Mouse (Mus musculus) liver, adult 2 months (tissue): Measurements from ENCODE around the gene Slc25a27. TPM values are rescaled to one million over a fixed set of nuclear protein-coding genes. Genes with fewer than 3 reads are reported as not detected.

Experiments
- DNase-seq: peaks from one replicate; pipeline ENCODE4 v3.0.0-alpha.2; 2011; ENCODE audit warnings: low read depth, low spot score; ENCODE audit errors: extremely low read depth
- H3K27ac ChIP-seq: fragments of 200-500 bp; replicated peaks from 2 replicates; pipeline ENCODE4 v1.5.1; 2012; ENCODE audit warnings: low read depth, mild to moderate bottlenecking, control low read depth, inconsistent platforms, low read length; ENCODE audit not compliant: insufficient read depth
- H3K27me3 ChIP-seq: fragments of 200-500 bp; 2 replicates; pipeline ENCODE4 v1.6.1; 2012; ENCODE audit warnings: mild to moderate bottlenecking, moderate library complexity, low read length, inconsistent platforms; ENCODE audit not compliant: control insufficient read depth, insufficient read depth
- H3K36me3 ChIP-seq: fragments of 200-500 bp; 2 replicates; pipeline ENCODE4 v1.6.1; 2012; ENCODE audit warnings: low read length, inconsistent platforms; ENCODE audit not compliant: control insufficient read depth, insufficient read depth
- H3K4me1 ChIP-seq: fragments of 200-500 bp; 2 replicates; pipeline ENCODE4 v1.6.1; 2011; ENCODE audit warnings: low read length; ENCODE audit not compliant: control insufficient read depth, insufficient read depth
- H3K4me3 ChIP-seq: fragments of 200-500 bp; 2 replicates; pipeline ENCODE4 v1.5.1; 2011; ENCODE audit warnings: low read depth, mild to moderate bottlenecking, control low read depth, low read length, moderate library complexity; ENCODE audit not compliant: insufficient read depth
- H3K79me2 ChIP-seq: fragments of 200-500 bp; 2 replicates; pipeline ENCODE4 v1.6.1; 2012; ENCODE audit warnings: inconsistent platforms, mild to moderate bottlenecking, low read length, moderate library complexity; ENCODE audit not compliant: control insufficient read depth, insufficient read depth
- H3K9ac ChIP-seq: fragments of 200-500 bp; 2 replicates; pipeline ENCODE4 v1.6.1; 2012; ENCODE audit warnings: low read depth, mild to moderate bottlenecking, control low read depth, inconsistent platforms, low read length
- CTCF ChIP-seq: fragments of 200-500 bp; IDR thresholded peaks from 2 replicates; pipeline ENCODE4 v1.5.1; 2011; ENCODE audit warnings: low read depth, low read length, control low read depth
- POLR2A ChIP-seq: fragments of 200-500 bp; IDR thresholded peaks from 2 replicates; pipeline ENCODE4 v1.6.1; 2011; ENCODE audit warnings: low read length, control low read depth; ENCODE audit not compliant: insufficient read depth; ENCODE audit errors: extremely low read depth
- WGBS: fragments of 180-500 bp; shearing (Covaris S2); methylation state at CpG from one replicate; pipeline ENCODE4 v1.1.7; 2018; 5-methylcytosine and 5-hydroxymethylcytosine counted together
- polyA plus RNA-seq: library from polyadenylated mRNA; depleted of rRNA; stranded (reverse); fragments of >200 nt; gene quantifications from 2 replicates; pipeline ENCODE4 v1.2.3, GENCODE M21; 2012
- total RNA-seq: library from RNA; depleted of rRNA; stranded (reverse); fragments of >200 nt; gene quantifications from 2 replicates; pipeline ENCODE4 v1.2.3, GENCODE M21; 2014

The Slc25a27 gene
- total and polyA plus RNA-seq, 2 experiments, result 1.2 to 2.6 TPM

DNA sequence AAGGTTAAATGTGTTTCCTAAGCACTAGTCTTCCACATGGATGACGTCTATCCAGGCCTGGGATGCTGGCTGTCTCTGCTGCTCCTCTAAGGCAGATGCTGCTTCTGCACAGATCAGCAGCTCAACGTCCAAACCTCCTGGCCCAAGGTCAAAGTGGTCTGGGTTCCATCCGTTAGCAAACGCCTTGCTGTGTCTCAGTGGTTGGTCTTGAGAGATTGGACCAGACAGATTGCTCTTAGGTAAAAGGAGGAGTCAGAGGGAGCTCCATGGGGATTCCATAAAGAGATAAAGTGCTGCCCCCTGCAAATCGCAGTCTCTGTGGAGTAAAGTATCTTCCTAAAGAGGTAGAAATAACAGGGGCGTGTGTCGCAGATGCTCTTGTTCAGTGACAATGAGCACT lies 23.8 kb downstream of the Slc25a27 start:
- WGBS, result 90% methylated on average over 7 of the region's 7 CpGs
- Histone ChIP-seq H3K27me3 (no peaks in the 10 kb centered on the region), H3K27ac (no peak overlapping the region), H3K79me2 (no peaks in the 10 kb centered on the region), H3K9ac (no peak overlapping the region), H3K4me3 (no peak overlapping the region), H3K36me3 (no peaks in the 10 kb centered on the region), H3K4me1 (peaks cover 5% of the 10 kb centered on the region)
- no peak for DNase-seq
- TF ChIP-seq CTCF (no peak), POLR2A (no peak)

DNA sequence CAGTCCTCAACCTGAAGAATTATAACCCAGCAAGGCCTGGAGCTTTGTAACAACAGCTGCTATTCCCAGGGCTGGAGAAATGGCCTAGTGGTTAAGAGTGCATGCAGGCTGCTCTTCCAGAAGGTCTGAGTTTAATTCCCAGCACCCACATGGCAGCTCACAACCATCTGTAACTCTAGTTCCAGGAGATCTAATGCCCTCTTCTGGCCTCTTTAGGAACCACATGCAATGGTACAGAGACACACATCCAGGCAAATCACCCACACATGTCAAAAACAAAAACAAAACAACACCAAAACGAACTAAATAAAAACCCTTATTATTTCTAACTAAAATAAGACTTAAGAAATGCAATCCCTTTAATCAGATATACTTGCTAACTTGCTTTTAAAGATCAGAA lies 26.2 kb downstream of the Slc25a27 start:
- Histone ChIP-seq H3K27me3 (no peaks in the 10 kb centered on the region), H3K79me2 (no peaks in the 10 kb centered on the region), H3K27ac (no peak overlapping the region), H3K4me1 (peaks cover 5% of the 10 kb centered on the region), H3K9ac (no peak overlapping the region), H3K4me3 (no peak overlapping the region), H3K36me3 (no peaks in the 10 kb centered on the region)
- 79% methylated on average over 1 of the region's 1 CpGs for WGBS
- TF ChIP-seq CTCF (no peak), POLR2A (no peak)
- DNase-seq, result no peak

GRCm38 (mm10) chr17:43637146-43637545 lies 29.9 kb downstream of the Slc25a27 start:
- 94% methylated on average over 4 of the region's 4 CpGs for WGBS
- no peak for TF ChIP-seq POLR2A
- TF ChIP-seq CTCF, result no peak

GRCm38 (mm10) chr17:43630427-43630760 lies 36.6 kb downstream of the Slc25a27 start:
- Histone ChIP-seq H3K4me3 (no peak overlapping the region), H3K79me2 (no peaks in the 10 kb centered on the region), H3K9ac (no peak overlapping the region)

More at GRCm38 (mm10) chr17:43637146-43637545, 29.9 kb downstream of the Slc25a27 start:
- no peaks in the 10 kb centered on the region for H3K36me3 ChIP-seq
- no peak for DNase-seq
- no peaks in the 10 kb centered on the region for H3K79me2 ChIP-seq
- no peaks in the 10 kb centered on the region for H3K27me3 ChIP-seq
- H3K27ac ChIP-seq, result no peak overlapping the region
- no peaks in the 10 kb centered on the region for H3K4me1 ChIP-seq
- H3K9ac ChIP-seq, result no peak overlapping the region
- no peak overlapping the region for H3K4me3 ChIP-seq

GRCm38 (mm10) chr17:43629496-43630426 lies 37.3 kb downstream of the Slc25a27 start, which contains the start of gene Tdrd6:
Tdrd6 (minus strand) TSS chr17:43630299.
- no peak for DNase-seq
- Histone ChIP-seq H3K9ac (no peak within 1 kb of the TSS), H3K4me3 (no peak within 1 kb of the TSS), H3K4me1 (no peaks in the 10 kb centered on the region), H3K27me3 (peaks cover 20% of the 10 kb centered on the region), H3K79me2 (no peaks in the 10 kb centered on the region), H3K27ac (no peak within 1 kb of the TSS), H3K36me3 (no peaks in the 10 kb centered on the region)
- WGBS, result 7% methylated on average over 83 of the region's 83 CpGs
- no peak for TF ChIP-seq POLR2A
- no peak for TF ChIP-seq CTCF

More at GRCm38 (mm10) chr17:43630427-43630760, 36.6 kb downstream of the Slc25a27 start:
- H3K4me1 ChIP-seq, result no peaks in the 10 kb centered on the region
- H3K27ac ChIP-seq, result no peak overlapping the region
- WGBS, result 64% methylated on average over 13 of the region's 13 CpGs
- H3K27me3 ChIP-seq, result peaks cover 20% of the 10 kb centered on the region
- no peaks in the 10 kb centered on the region for H3K36me3 ChIP-seq
- DNase-seq, result no peak
- TF ChIP-seq CTCF (no peak), POLR2A (no peak)

DNA sequence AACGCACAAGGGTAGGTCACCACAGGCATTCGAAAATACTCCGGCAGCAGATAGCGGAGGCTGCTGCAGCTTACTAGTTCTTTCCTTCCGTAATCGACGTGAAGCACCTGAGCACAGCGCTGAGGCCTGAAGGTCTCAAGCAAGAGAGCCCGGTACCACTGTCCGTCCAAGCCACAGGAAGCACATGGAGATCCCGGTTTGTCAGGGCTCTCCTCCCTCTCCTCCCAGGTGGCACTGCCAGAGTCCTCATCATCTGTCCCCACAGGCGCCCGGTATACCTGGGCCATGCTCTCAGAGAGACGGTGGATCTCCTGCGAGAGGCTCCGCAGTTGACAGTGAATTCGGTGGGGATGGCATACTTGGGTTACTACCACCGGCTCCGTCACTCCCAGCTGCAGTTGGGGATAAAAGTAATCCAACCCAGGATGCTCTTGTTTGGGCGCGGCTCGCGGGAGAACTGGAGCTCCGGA lies 38.0 kb downstream of the Slc25a27 start:
- H3K4me3 ChIP-seq, result no peak overlapping the region
- H3K27me3 ChIP-seq, result peaks cover 20% of the 10 kb centered on the region
- DNase-seq, result no peak
- H3K27ac ChIP-seq, result no peak overlapping the region
- H3K79me2 ChIP-seq, result no peaks in the 10 kb centered on the region
- 24% methylated on average over 24 of the region's 24 CpGs for WGBS
- H3K36me3 ChIP-seq, result no peaks in the 10 kb centered on the region
- no peaks in the 10 kb centered on the region for H3K4me1 ChIP-seq
- no peak overlapping the region for H3K9ac ChIP-seq
- TF ChIP-seq CTCF (no peak), POLR2A (no peak)
